Comparison of ENCODE assay signal across 12 mouse cellular contexts in genomic region chr4:117230331-117230730, GRCm38 (mm10). TPM values are rescaled to one million over a fixed set of nuclear protein-coding genes. Genes with fewer than 3 reads are reported as not detected.
DNase-seq lines count a peak whose midpoint lies in the region; ATAC-seq and TF ChIP-seq lines count a peak whose summit lies in the region.
"Had no signal": no experiment of that assay in that cellular context is flagged by ENCODE, and none has a peak within 500 bp of the region (broad histone marks: within the 10 kb centered on the region; RNA-seq: fewer than 3 reads in every experiment).

No protein-coding gene starts in this region.

- no peaks in the 10 kb centered on the region for H3K9me3 ChIP-seq in hindbrain, postnatal 0 days (ENCODE audit: low read length)
- no peaks in the 10 kb centered on the region for H3K9me3 ChIP-seq in hindbrain, embryonic 12.5 days (replicated peaks)
- H3K9me3 ChIP-seq in stomach, postnatal 0 days (ENCODE audit: control insufficient read depth, low read length): no peaks in the 10 kb centered on the region
- H3K9me3 ChIP-seq: embryonic facial prominence, embryonic 12.5 days; neural tube, embryonic 12.5 days had no signal

- H3K4me2 ChIP-seq in hindbrain, postnatal 0 days (ENCODE audit: low read depth, low read length): no peak overlapping the region
- no peak overlapping the region for H3K4me2 ChIP-seq in hindbrain, embryonic 12.5 days (replicated peaks)
- no peak overlapping the region for H3K4me2 ChIP-seq in stomach, postnatal 0 days (replicated peaks; ENCODE audit: low read depth)
- H3K4me2 ChIP-seq: embryonic facial prominence, embryonic 12.5 days; neural tube, embryonic 12.5 days had no signal

- peak; percentile 55 for TF ChIP-seq CTCF in hindbrain, postnatal 0 days (IDR thresholded peaks at IDR 0.05; ENCODE audit: low read depth)
- peak; percentile 68 for TF ChIP-seq CTCF in stomach, postnatal 0 days (IDR thresholded peaks at IDR 0.05; ENCODE audit: low read depth)

- H3K9ac ChIP-seq in hindbrain, postnatal 0 days (replicated peaks; ENCODE audit: low read length): no peak overlapping the region
- H3K9ac ChIP-seq in hindbrain, embryonic 12.5 days: no peak overlapping the region
- no peak overlapping the region for H3K9ac ChIP-seq in stomach, postnatal 0 days (ENCODE audit: low read length)
- H3K9ac ChIP-seq: embryonic facial prominence, embryonic 12.5 days; neural tube, embryonic 12.5 days had no signal

- no peaks in the 10 kb centered on the region for H3K36me3 ChIP-seq in hindbrain, postnatal 0 days (ENCODE audit: insufficient read depth, low read length)
- no peaks in the 10 kb centered on the region for H3K36me3 ChIP-seq in hindbrain, embryonic 12.5 days
- no peaks in the 10 kb centered on the region for H3K36me3 ChIP-seq in stomach, postnatal 0 days (ENCODE audit: control insufficient read depth, insufficient read depth, low read length)
- H3K36me3 ChIP-seq: embryonic facial prominence, embryonic 12.5 days; neural tube, embryonic 12.5 days had no signal

- DNase-seq in hindbrain, postnatal 0 days (ENCODE audit: low spot score): no peak
- peak; percentile 43 for DNase-seq in thymus, postnatal 0 days (ENCODE audit: low spot score)
- DNase-seq in thymus, postnatal 14 days: no peak
- peak; percentile 20 for DNase-seq in c-Kit-positive CD71-positive TER-119-positive erythroid progenitor cells, embryonic 14.5 days (ENCODE audit: low spot score)
- DNase-seq in stomach, postnatal 0 days (ENCODE audit: low spot score): no peak
- DNase-seq in left cerebral cortex, adult 11 months (ENCODE audit: low spot score): no peak
- DNase-seq in frontal cortex, adult 2 months (ENCODE audit: extremely low spot score in 1 of 2, low spot score in 1 of 2): no peak
- DNase-seq: kidney, postnatal 25 days had no signal

- no peak for TF ChIP-seq EP300 in stomach, postnatal 0 days (optimal IDR thresholded peaks at IDR 0.05)

- H3K27ac ChIP-seq in hindbrain, postnatal 0 days: no peak overlapping the region
- H3K27ac ChIP-seq in hindbrain, embryonic 12.5 days: no peak overlapping the region
- no peak overlapping the region for H3K27ac ChIP-seq in stomach, postnatal 0 days (replicated peaks)
- H3K27ac ChIP-seq: embryonic facial prominence, embryonic 12.5 days; neural tube, embryonic 12.5 days had no signal

- WGBS in hindbrain, postnatal 0 days: 54% methylated on average over 10 of the region's 10 CpGs
- 52% methylated on average over 10 of the region's 10 CpGs for WGBS in hindbrain, embryonic 12.5 days
- WGBS in stomach, postnatal 0 days: 58% methylated on average over 10 of the region's 10 CpGs

- ATAC-seq in hindbrain, postnatal 0 days: no peak
- ATAC-seq in hindbrain, embryonic 12.5 days (ENCODE audit: low FRiP score): no peak
- no peak for ATAC-seq in stomach, postnatal 0 days (ENCODE audit: low FRiP score, low TSS enrichment)

- H3K4me1 ChIP-seq in hindbrain, postnatal 0 days (ENCODE audit: insufficient read depth, low read length): no peaks in the 10 kb centered on the region
- no peaks in the 10 kb centered on the region for H3K4me1 ChIP-seq in hindbrain, embryonic 12.5 days
- H3K4me1 ChIP-seq in stomach, postnatal 0 days (replicated peaks; ENCODE audit: control insufficient read depth, insufficient read depth): no peaks in the 10 kb centered on the region
- H3K4me1 ChIP-seq: neural tube, embryonic 12.5 days had no signal

- H3K4me3 ChIP-seq in hindbrain, postnatal 0 days (ENCODE audit: low read length): no peak overlapping the region
- H3K4me3 ChIP-seq in hindbrain, embryonic 12.5 days: no peak overlapping the region
- H3K4me3 ChIP-seq in stomach, postnatal 0 days (ENCODE audit: low read depth, low read length): no peak overlapping the region
- H3K4me3 ChIP-seq: embryonic facial prominence, embryonic 12.5 days; neural tube, embryonic 12.5 days had no signal

- no peaks in the 10 kb centered on the region for H3K27me3 ChIP-seq in hindbrain, postnatal 0 days (ENCODE audit: insufficient read depth, low read length)
- H3K27me3 ChIP-seq in hindbrain, embryonic 12.5 days: no peaks in the 10 kb centered on the region
- H3K27me3 ChIP-seq in stomach, postnatal 0 days (ENCODE audit: control insufficient read depth, insufficient read depth, low read length): no peaks in the 10 kb centered on the region
- H3K27me3 ChIP-seq: embryonic facial prominence, embryonic 12.5 days; neural tube, embryonic 12.5 days had no signal

RNA-seq across cellular contexts. Expression of gene Tmem53, which starts 21.4 kb away (rescaled TPM):
- total RNA-seq in hindbrain, postnatal 0 days (2014; rRNA removed): 7.5 and 16.5 TPM in 2 replicates
- polyA plus RNA-seq in hindbrain, postnatal 0 days (2015; fragmentation: Nextera tagmentation; extraction: Ambion mirVana): 14.0 and 14.5 TPM in 2 replicates
- 9.0 and 9.6 TPM in 2 replicates for polyA plus RNA-seq in hindbrain, embryonic 12.5 days (2016; fragmentation: Nextera tagmentation; extraction: Ambion mirVana)
- polyA plus RNA-seq in thymus, postnatal 0 days (2015; fragmentation: Nextera tagmentation; extraction: Ambion mirVana): 13.7 and 14.2 TPM in 2 replicates
- 12.9 and 16.3 TPM in 2 replicates for polyA plus RNA-seq in stomach, postnatal 0 days (2015; fragmentation: Nextera tagmentation; extraction: Ambion mirVana)
- 6.3 and 7.9 TPM in 2 replicates for polyA plus RNA-seq in frontal cortex, adult 2 months (2012; rRNA removed)

RNA-seq across cellular contexts. Expression of gene Armh1, which starts 21.6 kb away (rescaled TPM):
- total RNA-seq in hindbrain, postnatal 0 days (2014; rRNA removed): 3.2 and 3.6 TPM in 2 replicates
- 2.6 and 3.0 TPM in 2 replicates for polyA plus RNA-seq in hindbrain, postnatal 0 days (2015; fragmentation: Nextera tagmentation; extraction: Ambion mirVana)
- 0.78 and 1.3 TPM in 2 replicates for polyA plus RNA-seq in hindbrain, embryonic 12.5 days (2016; fragmentation: Nextera tagmentation; extraction: Ambion mirVana)
- 0.38 and 0.45 TPM in 2 replicates for polyA plus RNA-seq in thymus, postnatal 0 days (2015; fragmentation: Nextera tagmentation; extraction: Ambion mirVana)
- 0.16 and 0.24 TPM in 2 replicates for polyA plus RNA-seq in stomach, postnatal 0 days (2015; fragmentation: Nextera tagmentation; extraction: Ambion mirVana)
- polyA plus RNA-seq in frontal cortex, adult 2 months (2012; rRNA removed): 0.67 and 1.00 TPM in 2 replicates
- total RNA-seq: heart, postnatal 25 days had no signal

RNA-seq across cellular contexts. Expression of gene Kif2c, which starts 47.9 kb away (rescaled TPM):
- 5.0 and 8.4 TPM in 2 replicates for total RNA-seq in hindbrain, postnatal 0 days (2014; rRNA removed)
- polyA plus RNA-seq in hindbrain, postnatal 0 days (2015; fragmentation: Nextera tagmentation; extraction: Ambion mirVana): 6.9 and 10.1 TPM in 2 replicates
- 55.6 and 56.4 TPM in 2 replicates for polyA plus RNA-seq in hindbrain, embryonic 12.5 days (2016; fragmentation: Nextera tagmentation; extraction: Ambion mirVana)
- 52.2 and 56.1 TPM in 2 replicates for polyA plus RNA-seq in thymus, postnatal 0 days (2015; fragmentation: Nextera tagmentation; extraction: Ambion mirVana)
- polyA plus RNA-seq in stomach, postnatal 0 days (2015; fragmentation: Nextera tagmentation; extraction: Ambion mirVana): 7.9 and 11.5 TPM in 2 replicates
- 0.32 and 0.46 TPM in 2 replicates for polyA plus RNA-seq in frontal cortex, adult 2 months (2012; rRNA removed)

Comparison
In these comparisons a context has a peak if more than half of its experiments do, and no peak if none do; other contexts are left out.
1. DNase-seq: peak in thymus, postnatal 0 days (single experiment) and c-Kit-positive CD71-positive TER-119-positive erythroid progenitor cells, embryonic 14.5 days (single experiment); none in hindbrain, postnatal 0 days (single experiment), thymus, postnatal 14 days (single experiment), stomach, postnatal 0 days (single experiment), left cerebral cortex, adult 11 months (single experiment) and frontal cortex, adult 2 months (0 of 2).